Mouse (Mus musculus): Measurements from ENCODE around the gene Cd200r1. TPM values are rescaled to one million over a fixed set of nuclear protein-coding genes. Genes with fewer than 3 reads are reported as not detected.
"Not testable (repeated sequence)": the region's sequence is repeated elsewhere in the genome, so short reads cannot be mapped to it uniquely, and the experiment has no call there.

The Cd200r1 gene
- total and polyA plus RNA-seq, 2 experiments = 0.29 to 1.3 TPM

DNA sequence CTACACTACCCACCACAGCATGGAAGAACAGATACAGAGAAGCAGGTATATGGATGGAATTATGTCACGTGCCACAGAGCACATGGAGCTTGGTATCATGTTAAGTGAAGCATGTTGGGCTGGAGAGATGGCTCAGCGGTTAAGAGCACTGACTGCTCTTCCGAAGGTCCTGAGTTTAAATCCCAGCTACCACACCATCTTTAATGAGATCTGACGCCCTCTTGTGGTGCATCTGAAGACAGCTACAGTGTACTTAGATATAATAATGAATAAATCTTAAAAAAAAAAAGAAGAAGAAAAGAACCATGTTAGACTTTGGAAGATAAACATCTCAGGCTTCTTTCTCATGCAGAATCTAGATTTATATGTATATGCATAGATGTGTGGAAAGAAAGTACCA lies 15.2 kb downstream of the Cd200r1 start:
- H3K4me1 ChIP-seq (ENCODE audit: control insufficient read depth, insufficient read depth, low read length) = no peaks in the 10 kb centered on the region; the same call in 1 of the 2 replicates
- H3K9ac ChIP-seq (ENCODE audit: low read depth, low read length) = no peak overlapping the region
- H3K27ac ChIP-seq (replicated peaks; ENCODE audit: insufficient read depth, low read depth, low read length) = no peak overlapping the region
- no peaks in the 10 kb centered on the region for H3K36me3 ChIP-seq (ENCODE audit: control insufficient read depth, insufficient read depth, low read length)
- WGBS = 66% methylated on average over 4 of the region's 4 CpGs
- no peaks in the 10 kb centered on the region for H3K79me2 ChIP-seq (ENCODE audit: control insufficient read depth, insufficient read depth, low read length)
- H3K4me3 ChIP-seq (ENCODE audit: insufficient read depth, low read depth, low read length) = no peak overlapping the region
- no peaks in the 10 kb centered on the region for H3K27me3 ChIP-seq (ENCODE audit: control insufficient read depth, insufficient read depth, low read length)
- TF ChIP-seq CTCF (IDR thresholded peaks at IDR 0.05; ENCODE audit: low read depth, low read length) (no peak), POLR2A (IDR thresholded peaks at IDR 0.05; ENCODE audit: extremely low read depth, insufficient read depth, low read length) (no peak)
- no peak for DNase-seq (ENCODE audit: extremely low read depth, low read depth, low spot score)

- Histone ChIP-seq H3K27me3 (ENCODE audit: control insufficient read depth, insufficient read depth, low read length) (no peaks in the 10 kb centered on the region), H3K4me3 (ENCODE audit: insufficient read depth, low read depth, low read length) (no peak overlapping the region), H3K79me2 (ENCODE audit: control insufficient read depth, insufficient read depth, low read length) (no peaks in the 10 kb centered on the region), H3K27ac (replicated peaks; ENCODE audit: insufficient read depth, low read depth, low read length) (no peak overlapping the region), H3K36me3 (ENCODE audit: control insufficient read depth, insufficient read depth, low read length) (no peaks in the 10 kb centered on the region), H3K9ac (ENCODE audit: low read depth, low read length) (no peak overlapping the region), H3K4me1 (ENCODE audit: control insufficient read depth, insufficient read depth, low read length) (no peaks in the 10 kb centered on the region)
- TF ChIP-seq CTCF (IDR thresholded peaks at IDR 0.05; ENCODE audit: low read depth, low read length) (no peak), POLR2A (IDR thresholded peaks at IDR 0.05; ENCODE audit: extremely low read depth, insufficient read depth, low read length) (no peak)
- DNase-seq (ENCODE audit: extremely low read depth, low read depth, low spot score) = no peak
- WGBS = 71% methylated on average over 1 of the region's 1 CpGs
Observed at GRCm38 (mm10) chr16:44786934-44787333, 21.4 kb downstream of the Cd200r1 start.

DNA sequence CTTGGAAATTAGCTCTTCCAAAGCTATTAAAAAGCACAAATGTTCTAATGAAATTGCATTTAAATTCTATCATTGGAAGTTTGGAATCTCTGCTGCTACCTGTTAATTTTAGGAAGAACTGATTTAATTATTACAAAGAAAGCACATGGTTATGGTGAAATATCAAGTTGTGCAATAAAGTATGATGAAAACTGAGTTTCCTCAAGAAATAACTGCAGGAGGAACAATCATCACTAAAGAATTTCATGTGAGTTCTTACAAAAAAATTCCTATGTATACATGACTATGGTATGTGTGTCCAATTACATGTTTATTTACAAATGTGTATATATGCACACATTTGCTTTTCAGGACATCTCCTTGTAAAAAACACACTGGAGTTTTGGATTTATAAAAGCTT lies 28.9 kb downstream of the Cd200r1 start:
- Histone ChIP-seq H3K27me3 (ENCODE audit: control insufficient read depth, insufficient read depth, low read length) (no peaks in the 10 kb centered on the region), H3K4me1 (ENCODE audit: control insufficient read depth, insufficient read depth, low read length) (no peaks in the 10 kb centered on the region), H3K27ac (replicated peaks; ENCODE audit: insufficient read depth, low read depth, low read length) (no peak overlapping the region), H3K9ac (ENCODE audit: low read depth, low read length) (no peak overlapping the region), H3K36me3 (ENCODE audit: control insufficient read depth, insufficient read depth, low read length) (no peaks in the 10 kb centered on the region), H3K4me3 (ENCODE audit: insufficient read depth, low read depth, low read length) (no peak overlapping the region), H3K79me2 (ENCODE audit: control insufficient read depth, insufficient read depth, low read length) (no peaks in the 10 kb centered on the region)
- no peak for DNase-seq (ENCODE audit: extremely low read depth, low read depth, low spot score)
- TF ChIP-seq CTCF (IDR thresholded peaks at IDR 0.05; ENCODE audit: low read depth, low read length) = no peak
- no peak for TF ChIP-seq POLR2A (IDR thresholded peaks at IDR 0.05; ENCODE audit: extremely low read depth, insufficient read depth, low read length)

- DNase-seq (ENCODE audit: extremely low read depth, low read depth, low spot score) = no peak
- Histone ChIP-seq H3K79me2 (ENCODE audit: control insufficient read depth, insufficient read depth, low read length) (no peaks in the 10 kb centered on the region), H3K9ac (ENCODE audit: low read depth, low read length) (no peak overlapping the region), H3K27ac (replicated peaks; ENCODE audit: insufficient read depth, low read depth, low read length) (no peak overlapping the region), H3K27me3 (ENCODE audit: control insufficient read depth, insufficient read depth, low read length) (no peaks in the 10 kb centered on the region), H3K36me3 (ENCODE audit: control insufficient read depth, insufficient read depth, low read length) (no peaks in the 10 kb centered on the region), H3K4me1 (ENCODE audit: control insufficient read depth, insufficient read depth, low read length) (no peaks in the 10 kb centered on the region), H3K4me3 (ENCODE audit: insufficient read depth, low read depth, low read length) (no peak overlapping the region)
- TF ChIP-seq POLR2A (IDR thresholded peaks at IDR 0.05; ENCODE audit: extremely low read depth, insufficient read depth, low read length) = no peak
- no peak for TF ChIP-seq CTCF (IDR thresholded peaks at IDR 0.05; ENCODE audit: low read depth, low read length)
Observed at GRCm38 (mm10) chr16:44805976-44806375, 40.4 kb downstream of the Cd200r1 start.

DNA sequence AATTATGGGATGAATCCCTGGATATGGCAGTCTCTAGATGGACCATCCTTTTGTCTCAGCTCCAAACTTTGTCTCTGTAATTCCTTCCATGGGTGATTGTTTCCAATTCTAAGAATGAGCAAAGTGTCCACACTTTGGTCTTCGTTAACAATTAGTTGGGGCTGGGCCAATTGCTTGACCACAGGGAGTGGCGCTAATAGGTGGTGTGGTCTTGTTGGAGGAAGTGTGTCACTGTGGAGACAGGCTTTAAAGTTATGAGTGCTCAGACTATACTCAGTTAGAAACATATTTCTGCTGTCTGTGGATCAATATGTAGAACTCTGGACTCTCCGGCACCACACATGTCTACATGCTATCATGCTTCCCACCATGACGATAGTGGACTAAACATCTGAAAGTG lies 44.7 kb downstream of the Cd200r1 start:
- H3K4me1 ChIP-seq (ENCODE audit: control insufficient read depth, insufficient read depth, low read length); H3K4me3 ChIP-seq (ENCODE audit: insufficient read depth, low read depth, low read length); H3K27ac ChIP-seq (replicated peaks; ENCODE audit: insufficient read depth, low read depth, low read length); H3K36me3 ChIP-seq (ENCODE audit: control insufficient read depth, insufficient read depth, low read length); DNase-seq (ENCODE audit: extremely low read depth, low read depth, low spot score); H3K9ac ChIP-seq (ENCODE audit: low read depth, low read length); H3K27me3 ChIP-seq (ENCODE audit: control insufficient read depth, insufficient read depth, low read length); H3K79me2 ChIP-seq (ENCODE audit: control insufficient read depth, insufficient read depth, low read length): not testable (repeated sequence)
- 95% methylated on average over 4 of the region's 4 CpGs for WGBS

DNA sequence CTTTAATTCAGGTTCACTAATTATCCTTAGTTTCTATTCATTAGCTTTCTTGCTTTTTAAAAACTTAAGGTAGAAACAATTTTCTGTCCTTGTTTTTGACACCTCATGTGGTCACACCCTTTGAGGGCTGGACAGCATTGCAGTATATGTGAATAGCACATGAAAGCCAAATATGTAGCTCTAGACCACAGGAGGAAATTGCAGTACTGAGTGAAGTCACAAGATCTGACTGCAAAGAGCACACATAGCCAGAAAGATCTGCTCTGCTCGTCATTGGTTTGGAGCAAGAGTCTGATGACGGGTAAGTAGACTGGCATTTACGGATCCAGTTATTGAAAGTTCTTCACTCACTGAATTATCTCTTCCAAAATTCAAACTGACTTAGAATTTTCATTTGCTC lies 46.0 kb downstream of the Cd200r1 start, which contains the start of gene Cd200r4:
Cd200r4 (plus strand) TSS at position 190 of the 400 bp plus-strand sequence.
- H3K4me1 ChIP-seq (ENCODE audit: control insufficient read depth, insufficient read depth, low read length) = no peaks in the 10 kb centered on the region
- no peaks in the 10 kb centered on the region for H3K79me2 ChIP-seq (ENCODE audit: control insufficient read depth, insufficient read depth, low read length)
- no peak for TF ChIP-seq POLR2A (IDR thresholded peaks at IDR 0.05; ENCODE audit: extremely low read depth, insufficient read depth, low read length)
- TF ChIP-seq CTCF (IDR thresholded peaks at IDR 0.05; ENCODE audit: low read depth, low read length) = no peak
- peak; percentile 3 for DNase-seq (ENCODE audit: extremely low read depth, low read depth, low spot score)
- H3K36me3 ChIP-seq (ENCODE audit: control insufficient read depth, insufficient read depth, low read length) = no peaks in the 10 kb centered on the region
- no peak within 1 kb of the TSS for H3K9ac ChIP-seq (ENCODE audit: low read depth, low read length)
- H3K27ac ChIP-seq (replicated peaks; ENCODE audit: insufficient read depth, low read depth, low read length) = no peak within 1 kb of the TSS
- H3K27me3 ChIP-seq (ENCODE audit: control insufficient read depth, insufficient read depth, low read length) = no peaks in the 10 kb centered on the region
- 90% methylated on average over 3 of the region's 3 CpGs for WGBS
- H3K4me3 ChIP-seq (ENCODE audit: insufficient read depth, low read depth, low read length) = no peak within 1 kb of the TSS

Data from liver, adult 2 months (tissue).